Comparison of ENCODE assay signal across 23 mouse cellular contexts in the genomic region with DNA sequence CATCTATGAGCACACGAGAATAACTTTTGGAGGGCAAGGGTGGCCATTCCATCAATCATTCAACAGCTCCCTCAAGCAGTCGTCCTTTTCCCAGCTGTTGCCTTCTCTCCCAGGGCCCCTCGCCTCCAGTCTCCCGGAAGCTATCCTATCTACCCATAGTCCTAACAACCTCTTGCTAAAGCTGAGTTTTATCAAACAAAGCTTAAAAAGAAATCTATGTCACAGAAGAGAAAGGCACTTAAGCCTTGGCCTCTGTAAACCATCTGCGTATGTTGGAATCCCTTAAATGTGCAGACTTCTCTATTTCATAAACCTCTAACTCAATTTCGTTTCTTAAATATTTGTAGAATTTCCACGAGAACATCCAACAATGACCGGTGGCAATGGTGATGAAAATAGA. TPM values are rescaled to one million over a fixed set of nuclear protein-coding genes. Genes with fewer than 3 reads are reported as not detected.
DNase-seq lines count a peak whose midpoint lies in the region; ATAC-seq lines count a peak whose summit lies in the region.
"Had no signal": no experiment of that assay in that cellular context is flagged by ENCODE, and none has a peak within 500 bp of the region (broad histone marks: within the 10 kb centered on the region; RNA-seq: fewer than 3 reads in every experiment).

No protein-coding gene starts in this region.

- no peaks in the 10 kb centered on the region for H3K36me3 ChIP-seq in kidney, embryonic 14.5 days (ENCODE audit: control insufficient read depth, insufficient read depth, low read length)
- H3K36me3 ChIP-seq in embryonic facial prominence, embryonic 15.5 days = no peaks in the 10 kb centered on the region
- H3K36me3 ChIP-seq in intestine, embryonic 15.5 days = no peaks in the 10 kb centered on the region
- H3K36me3 ChIP-seq in stomach, embryonic 16.5 days (ENCODE audit: control insufficient read depth, insufficient read depth, low read length) = no peaks in the 10 kb centered on the region
- H3K36me3 ChIP-seq in forebrain, embryonic 15.5 days = no peaks in the 10 kb centered on the region
- H3K36me3 ChIP-seq: forebrain, embryonic 12.5 days; hindbrain, embryonic 12.5 days; hindbrain, embryonic 15.5 days had no signal

- ATAC-seq in kidney, embryonic 14.5 days (ENCODE audit: low FRiP score, low TSS enrichment) = no peak
- ATAC-seq in embryonic facial prominence, embryonic 15.5 days (ENCODE audit: insufficient number of reproducible peaks, low FRiP score, low TSS enrichment, low read depth) = no peak
- 0 out of 2 replicates have a peak, but pooled peaks have one; percentile 23 for ATAC-seq in intestine, embryonic 15.5 days
- ATAC-seq in stomach, embryonic 16.5 days (ENCODE audit: insufficient read depth, low FRiP score) = peak; percentile 57
- ATAC-seq in forebrain, embryonic 15.5 days (replicated peaks) = no peak
- ATAC-seq: CD4-positive, CD25-positive, alpha-beta regulatory T cell, adult 4 months; forebrain, embryonic 16.5 days had no signal

- H3K4me2 ChIP-seq in kidney, embryonic 14.5 days (replicated peaks; ENCODE audit: low read depth, low read length) = no peak overlapping the region
- no peak overlapping the region for H3K4me2 ChIP-seq in embryonic facial prominence, embryonic 15.5 days (replicated peaks)
- no peak overlapping the region for H3K4me2 ChIP-seq in intestine, embryonic 15.5 days (replicated peaks)
- no peak overlapping the region for H3K4me2 ChIP-seq in stomach, embryonic 16.5 days (ENCODE audit: low read depth, low read length)
- H3K4me2 ChIP-seq in forebrain, embryonic 15.5 days (replicated peaks) = no peak overlapping the region
- H3K4me2 ChIP-seq: forebrain, embryonic 12.5 days; heart, embryonic 11.5 days; hindbrain, embryonic 12.5 days; hindbrain, embryonic 15.5 days had no signal

- no peaks in the 10 kb centered on the region for H3K27me3 ChIP-seq in kidney, embryonic 14.5 days (ENCODE audit: control insufficient read depth, insufficient read depth, low read length)
- no peaks in the 10 kb centered on the region for H3K27me3 ChIP-seq in embryonic facial prominence, embryonic 15.5 days
- no peaks in the 10 kb centered on the region for H3K27me3 ChIP-seq in intestine, embryonic 15.5 days (replicated peaks)
- no peaks in the 10 kb centered on the region for H3K27me3 ChIP-seq in stomach, embryonic 16.5 days (ENCODE audit: control insufficient read depth, insufficient read depth, low read length)
- no peaks in the 10 kb centered on the region for H3K27me3 ChIP-seq in forebrain, embryonic 15.5 days
- H3K27me3 ChIP-seq: forebrain, embryonic 12.5 days; hindbrain, embryonic 12.5 days; hindbrain, embryonic 15.5 days had no signal

- H3K9ac ChIP-seq in kidney, embryonic 14.5 days (ENCODE audit: low read depth, low read length) = no peak overlapping the region
- H3K9ac ChIP-seq in embryonic facial prominence, embryonic 15.5 days = no peak overlapping the region
- H3K9ac ChIP-seq in intestine, embryonic 15.5 days = no peak overlapping the region
- no peak overlapping the region for H3K9ac ChIP-seq in stomach, embryonic 16.5 days (ENCODE audit: low read length)
- H3K9ac ChIP-seq in forebrain, embryonic 15.5 days (replicated peaks) = no peak overlapping the region
- H3K9ac ChIP-seq: forebrain, embryonic 12.5 days; hindbrain, embryonic 12.5 days; hindbrain, embryonic 15.5 days had no signal

- no peaks in the 10 kb centered on the region for H3K9me3 ChIP-seq in kidney, embryonic 14.5 days (ENCODE audit: control insufficient read depth, low read length)
- H3K9me3 ChIP-seq in embryonic facial prominence, embryonic 15.5 days (replicated peaks) = no peaks in the 10 kb centered on the region
- H3K9me3 ChIP-seq in intestine, embryonic 15.5 days = no peaks in the 10 kb centered on the region
- no peaks in the 10 kb centered on the region for H3K9me3 ChIP-seq in stomach, embryonic 16.5 days (replicated peaks; ENCODE audit: control insufficient read depth, low read length)
- H3K9me3 ChIP-seq in forebrain, embryonic 15.5 days = no peaks in the 10 kb centered on the region
- H3K9me3 ChIP-seq: forebrain, embryonic 12.5 days; hindbrain, embryonic 12.5 days; hindbrain, embryonic 15.5 days had no signal

- no peaks in the 10 kb centered on the region for H3K4me1 ChIP-seq in kidney, embryonic 14.5 days (ENCODE audit: control insufficient read depth, insufficient read depth, low read length)
- peaks cover 1% of the 10 kb centered on the region for H3K4me1 ChIP-seq in embryonic facial prominence, embryonic 15.5 days
- H3K4me1 ChIP-seq in intestine, embryonic 15.5 days (replicated peaks) = no peaks in the 10 kb centered on the region
- peaks cover 11% of the 10 kb centered on the region for H3K4me1 ChIP-seq in stomach, embryonic 16.5 days (ENCODE audit: control insufficient read depth, insufficient read depth, low read length)
- H3K4me1 ChIP-seq in forebrain, embryonic 15.5 days = no peaks in the 10 kb centered on the region
- H3K4me1 ChIP-seq: forebrain, embryonic 12.5 days; hindbrain, embryonic 12.5 days had no signal

- H3K4me3 ChIP-seq in kidney, embryonic 14.5 days (ENCODE audit: low read length) = no peak overlapping the region
- H3K4me3 ChIP-seq in embryonic facial prominence, embryonic 15.5 days (replicated peaks) = no peak overlapping the region
- no peak overlapping the region for H3K4me3 ChIP-seq in intestine, embryonic 15.5 days (replicated peaks)
- H3K4me3 ChIP-seq in stomach, embryonic 16.5 days (replicated peaks; ENCODE audit: low read length) = no peak overlapping the region
- no peak overlapping the region for H3K4me3 ChIP-seq in forebrain, embryonic 15.5 days
- H3K4me3 ChIP-seq: erythroblast, embryonic 14.5 days; forebrain, embryonic 12.5 days; gastrocnemius, adult 2 months; hindbrain, embryonic 12.5 days; hindbrain, embryonic 15.5 days had no signal

- no peak overlapping the region for H3K27ac ChIP-seq in kidney, embryonic 14.5 days (ENCODE audit: low read depth, low read length)
- H3K27ac ChIP-seq in embryonic facial prominence, embryonic 15.5 days (replicated peaks) = 0 out of 2 replicates have a peak overlapping the region, but pooled peaks have one; percentile 17
- H3K27ac ChIP-seq in intestine, embryonic 15.5 days = peak overlapping the region; percentile 22; the same call in 1 of the 2 replicates
- no peak overlapping the region; the same call in 1 of the 2 replicates for H3K27ac ChIP-seq in stomach, embryonic 16.5 days (ENCODE audit: low read length)
- no peak overlapping the region for H3K27ac ChIP-seq in forebrain, embryonic 15.5 days (replicated peaks)
- H3K27ac ChIP-seq: forebrain, embryonic 12.5 days; gastrocnemius, adult 2 months; hindbrain, embryonic 12.5 days; hindbrain, embryonic 15.5 days had no signal

- WGBS in kidney, embryonic 14.5 days = 80% methylated on average over 8 of the region's 8 CpGs
- WGBS in embryonic facial prominence, embryonic 15.5 days = 54% methylated on average over 8 of the region's 8 CpGs
- 46% methylated on average over 8 of the region's 8 CpGs for WGBS in intestine, embryonic 15.5 days
- whole genome bisulfite sequencing in stomach, embryonic 16.5 days = 40% methylated on average over 8 of the region's 8 CpGs
- 91% methylated on average over 8 of the region's 8 CpGs for WGBS in forebrain, embryonic 15.5 days

- peak; percentile 38 for DNase-seq in kidney, adult 9 months
- DNase-seq: adrenal gland, adult 2 months; adrenal gland, postnatal 14 days; cerebellum, adult 11-12 months; cerebellum, adult 8-10 months; cerebellum, postnatal 10 days; cerebellum, postnatal 36 days; embryo, embryonic 11 days; gastrocnemius, adult 2 months; gastrocnemius, postnatal 14 days; heart, adult 11 months had no signal

RNA-seq across cellular contexts. Expression of a gene that starts 51.9 kb away (rescaled TPM):
- 4.0 and 8.6 TPM in 2 replicates for polyA plus RNA-seq in kidney, embryonic 14.5 days (2014; fragmentation: Nextera tagmentation; extraction: Ambion mirVana)
- 7.1 and 7.4 TPM in 2 replicates for polyA plus RNA-seq in embryonic facial prominence, embryonic 15.5 days (2015; fragmentation: Nextera tagmentation; extraction: Ambion mirVana)
- polyA plus RNA-seq in intestine, embryonic 15.5 days (2015; fragmentation: Nextera tagmentation; extraction: Ambion mirVana) = 15.2 and 15.4 TPM in 2 replicates
- 26.3 and 29.5 TPM in 2 replicates for polyA plus RNA-seq in stomach, embryonic 16.5 days (2015; fragmentation: Nextera tagmentation; extraction: Ambion mirVana)
- polyA plus RNA-seq in forebrain, embryonic 15.5 days (2015; fragmentation: Nextera tagmentation; extraction: Ambion mirVana) = 6.7 and 7.5 TPM in 2 replicates
- polyA plus RNA-seq: erythroblast, embryonic 14.5 days had no signal

Comparison
In these comparisons a context has a peak if more than half of its experiments do, and no peak if none do; other contexts are left out.
1. ATAC-seq: peak in intestine, embryonic 15.5 days (single experiment) and stomach, embryonic 16.5 days (single experiment); none in kidney, embryonic 14.5 days (single experiment), embryonic facial prominence, embryonic 15.5 days (single experiment) and forebrain, embryonic 15.5 days (single experiment).
2. H3K27ac ChIP-seq: peak in embryonic facial prominence, embryonic 15.5 days (single experiment) and intestine, embryonic 15.5 days (single experiment); none in kidney, embryonic 14.5 days (single experiment), stomach, embryonic 16.5 days (single experiment) and forebrain, embryonic 15.5 days (single experiment).